Mouse (Mus musculus) heart, embryonic 16.5 days (tissue): ENCODE data around the gene Pkd1l3. TPM values are rescaled to one million over a fixed set of nuclear protein-coding genes. Genes with fewer than 3 reads are reported as not detected.
A peak's percentile ranks its signal among the peaks of the same experiment; 100 is the strongest.

Experiments
- ATAC-seq: fragments of 200-750 bp; cut with Nextera tagmentation; replicated peaks from 2 replicates; pipeline ENCODE4 v1.8.0; 2017; ENCODE audit warnings: moderate number of reproducible peaks; ENCODE audit not compliant: insufficient read depth, low FRiP score; ENCODE audit errors: extremely low read depth
- H3K27ac ChIP-seq: fragments of 300-500 bp; sonication (generic); 2 replicates; pipeline ENCODE4 v1.5.1; 2014; ENCODE audit warnings: mild to moderate bottlenecking, low read length, control low read depth, moderate library complexity
- H3K27me3 ChIP-seq: fragments of 300-500 bp; sonication (generic); 2 replicates; pipeline ENCODE4 v1.6.1; 2014; ENCODE audit warnings: low read length, mixed read lengths; ENCODE audit not compliant: control insufficient read depth, insufficient read depth
- H3K36me3 ChIP-seq: fragments of 300-500 bp; sonication (generic); 2 replicates; pipeline ENCODE4 v1.6.1; 2014; ENCODE audit not compliant: control insufficient read depth, insufficient read depth
- H3K4me1 ChIP-seq: fragments of 300-500 bp; sonication (generic); 2 replicates; pipeline ENCODE4 v1.6.1; 2014; ENCODE audit warnings: low read length, mixed read lengths; ENCODE audit not compliant: control insufficient read depth, insufficient read depth
- H3K4me2 ChIP-seq: fragments of 300-500 bp; sonication (generic); 2 replicates; pipeline ENCODE4 v1.6.1; 2014; ENCODE audit warnings: low read depth, mild to moderate bottlenecking, control low read depth, low read length
- H3K4me3 ChIP-seq: fragments of 300-500 bp; sonication (generic); 2 replicates; pipeline ENCODE4 v1.5.1; 2014; ENCODE audit warnings: mild to moderate bottlenecking, control low read depth, low read length
- H3K9ac ChIP-seq: fragments of 300-500 bp; sonication (generic); 2 replicates; pipeline ENCODE4 v1.6.1; 2014; ENCODE audit warnings: low read length, control low read depth
- H3K9me3 ChIP-seq: fragments of 300-500 bp; sonication (generic); replicated peaks from 2 replicates; pipeline ENCODE4 v1.6.1; 2016; ENCODE audit warnings: low read length; ENCODE audit not compliant: control insufficient read depth
- WGBS: fragments of 180-500 bp; shearing (Covaris S2); extraction: QIAGEN DNeasy Blood & Tissue Kit; methylation state at CpG from one replicate; pipeline ENCODE4 v1.1.7; 2014; 5-methylcytosine and 5-hydroxymethylcytosine counted together
- polyA plus RNA-seq: library from polyadenylated mRNA; unstranded; fragments of >200 nt; fragmentation: Nextera tagmentation; extraction: Ambion mirVana; gene quantifications from 2 replicates; pipeline ENCODE4 v1.2.1, GENCODE M21; 2015

The Pkd1l3 gene
- polyA plus RNA-seq, 1 experiment from 2014 or later, result 0.09 TPM

- 77% methylated on average over 3 of the region's 3 CpGs for WGBS
- no peak overlapping the region for H3K4me2 ChIP-seq
- no peaks in the 10 kb centered on the region for H3K4me1 ChIP-seq
- H3K27ac ChIP-seq, result no peak overlapping the region
- peaks cover 52% of the 10 kb centered on the region for H3K36me3 ChIP-seq
- H3K9me3 ChIP-seq, result no peaks in the 10 kb centered on the region
- no peaks in the 10 kb centered on the region for H3K27me3 ChIP-seq
- H3K9ac ChIP-seq, result no peak overlapping the region
- ATAC-seq, result no peak
- H3K4me3 ChIP-seq, result no peak overlapping the region
Observed at GRCm38 (mm10) chr8:109681535-109681934, 67.2 kb downstream of the Pkd1l3 start.

DNA sequence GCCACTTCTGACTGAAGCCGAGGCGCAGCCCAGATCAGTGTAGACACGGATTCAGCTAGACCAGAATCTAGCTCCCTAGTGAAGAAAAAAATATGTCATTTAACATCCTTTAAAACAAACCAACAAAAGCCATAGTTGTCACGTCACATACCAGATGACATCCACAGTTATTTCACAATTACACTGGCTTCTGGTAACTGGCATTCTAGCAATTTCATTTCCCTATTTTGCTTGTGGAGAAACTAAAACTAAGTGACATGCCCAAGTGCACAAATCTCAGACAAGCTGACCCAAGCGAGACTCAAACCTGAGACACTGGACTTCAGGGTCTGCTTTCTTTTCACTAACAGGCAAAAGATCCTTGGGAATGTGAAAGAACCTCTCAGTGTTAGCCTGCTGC is 67.8 kb downstream of the Pkd1l3 start:
- no peak for ATAC-seq
- H3K4me2 ChIP-seq, result no peak overlapping the region
- H3K4me1 ChIP-seq, result no peaks in the 10 kb centered on the region
- no peak overlapping the region for H3K27ac ChIP-seq
- no peaks in the 10 kb centered on the region for H3K9me3 ChIP-seq
- no peaks in the 10 kb centered on the region for H3K27me3 ChIP-seq
- H3K9ac ChIP-seq, result no peak overlapping the region
- 91% methylated on average over 5 of the region's 5 CpGs for WGBS
- peaks cover 48% of the 10 kb centered on the region for H3K36me3 ChIP-seq
- no peak overlapping the region for H3K4me3 ChIP-seq

DNA sequence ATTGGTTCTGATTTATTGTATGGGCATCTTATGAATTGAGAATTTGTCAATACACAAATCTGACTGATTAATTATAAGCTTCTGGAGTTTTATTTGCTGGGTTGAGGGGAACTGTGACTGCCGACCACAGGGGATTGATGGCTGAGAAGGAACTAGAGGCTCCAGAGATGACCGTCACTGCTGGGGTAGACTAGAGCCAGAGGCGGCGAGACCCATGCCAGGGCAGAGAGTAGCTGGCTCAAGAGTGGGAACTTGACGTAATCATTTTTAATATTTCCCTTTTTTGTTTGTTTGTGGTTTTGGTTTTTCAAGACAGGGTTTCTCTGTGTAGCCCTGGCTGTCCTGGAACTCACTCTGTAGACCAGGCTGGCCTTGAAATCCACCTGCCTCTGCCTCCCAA is 72.9 kb downstream of the Pkd1l3 start:
- Histone ChIP-seq H3K4me2 (no peak overlapping the region), H3K4me3 (no peak overlapping the region), H3K4me1 (peaks cover 16% of the 10 kb centered on the region), H3K27ac (no peak overlapping the region), H3K9ac (no peak overlapping the region), H3K36me3 (peaks cover 7% of the 10 kb centered on the region), H3K9me3 (no peaks in the 10 kb centered on the region), H3K27me3 (no peaks in the 10 kb centered on the region)
- WGBS, result 88% methylated on average over 5 of the region's 5 CpGs
- ATAC-seq, result no peak

- ATAC-seq, result no peak
- H3K4me1 ChIP-seq, result peaks cover 21% of the 10 kb centered on the region
- H3K36me3 ChIP-seq, result no peaks in the 10 kb centered on the region
- no peaks in the 10 kb centered on the region for H3K9me3 ChIP-seq
- no peaks in the 10 kb centered on the region for H3K27me3 ChIP-seq
- H3K4me3 ChIP-seq, result peak overlapping the region; percentile 70
- peak overlapping the region; percentile 81 for H3K4me2 ChIP-seq
- H3K9ac ChIP-seq, result peak overlapping the region; percentile 88
- no peak overlapping the region; the same call in 1 of the 2 replicates for H3K27ac ChIP-seq
- 48% methylated on average over 5 of the region's 5 CpGs for WGBS
Observed at GRCm38 (mm10) chr8:109691769-109692168, 77.5 kb downstream of the Pkd1l3 start.

DNA sequence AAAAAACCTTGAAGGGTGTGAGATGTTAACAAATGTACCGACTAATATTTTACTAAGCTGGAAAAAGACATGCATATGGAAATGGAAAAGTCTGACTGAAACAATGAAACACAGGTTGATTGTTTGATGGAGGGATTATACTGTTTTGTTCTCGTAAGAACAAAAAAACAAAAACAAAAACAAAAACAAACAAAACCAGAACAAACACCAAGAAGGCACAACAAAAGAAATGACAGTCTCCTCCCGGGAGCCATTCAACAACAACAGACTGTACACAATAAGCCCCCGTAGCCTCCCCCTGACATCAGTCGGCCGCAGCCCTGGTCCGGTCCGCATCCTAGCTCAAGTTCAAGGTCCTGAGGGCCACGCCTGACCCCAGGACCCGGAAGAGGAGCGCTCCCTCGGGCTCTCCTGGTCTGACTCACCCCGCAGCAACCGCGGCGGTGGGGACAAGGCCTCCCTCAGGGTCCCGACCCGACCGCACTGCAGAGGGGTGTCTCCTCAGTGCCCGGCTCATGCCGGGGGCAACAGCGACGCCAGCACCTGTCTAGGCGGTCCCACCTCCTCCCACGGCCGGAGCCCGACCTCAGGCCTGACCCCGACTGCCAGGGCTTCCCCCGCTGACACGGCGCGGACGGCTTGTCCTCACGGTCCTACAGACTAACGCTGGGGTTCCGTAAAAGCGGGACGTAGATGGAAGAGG is 78.3 kb downstream of the Pkd1l3 start:
- WGBS, result under 1% methylated on average over 38 of the region's 38 CpGs
- peak overlapping the region; percentile 81 for H3K4me2 ChIP-seq
- ATAC-seq, result peak; percentile 61
- no peaks in the 10 kb centered on the region for H3K27me3 ChIP-seq
- no peaks in the 10 kb centered on the region for H3K36me3 ChIP-seq
- peak overlapping the region; percentile 88 for H3K9ac ChIP-seq
- no peaks in the 10 kb centered on the region for H3K9me3 ChIP-seq
- peaks cover 21% of the 10 kb centered on the region for H3K4me1 ChIP-seq
- peak overlapping the region; percentile 83 for H3K27ac ChIP-seq
- H3K4me3 ChIP-seq, result peak overlapping the region; percentile 70

DNA sequence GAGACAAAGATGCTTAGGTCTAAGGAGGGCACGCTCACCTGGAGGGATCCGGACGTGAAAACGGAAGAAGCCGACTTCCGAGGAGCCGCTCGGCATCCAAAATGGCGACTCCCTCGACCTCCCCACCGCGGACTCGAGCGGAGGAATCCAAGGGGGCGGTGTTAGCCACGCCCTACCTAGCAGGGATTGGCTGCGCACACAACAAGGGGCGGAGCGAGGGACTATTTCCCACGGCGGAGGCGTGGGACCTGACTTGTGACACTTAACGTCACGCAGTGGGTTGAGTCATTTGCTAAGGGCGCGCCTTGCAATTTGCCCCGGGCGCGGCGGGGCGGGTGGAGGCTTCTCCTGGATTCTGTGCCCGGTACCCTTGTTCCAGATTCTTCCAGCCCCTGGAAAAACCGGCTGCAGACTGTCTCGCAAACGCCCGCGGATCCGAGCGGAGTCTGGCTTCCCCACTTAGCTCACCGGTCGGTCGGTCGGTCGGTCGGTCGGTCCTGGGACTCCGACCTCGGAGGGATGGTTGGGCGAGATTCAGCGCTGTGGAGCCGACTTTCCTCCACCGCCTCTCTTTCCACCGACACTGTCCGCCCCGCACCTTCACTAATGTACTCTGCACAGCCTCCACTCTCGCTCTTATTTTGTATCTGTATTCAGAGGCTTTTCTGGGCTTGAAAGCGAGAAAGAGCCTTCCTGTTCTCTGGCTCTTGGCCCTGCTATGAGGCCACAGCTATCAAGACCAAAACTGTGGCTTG is 79.0 kb downstream of the Pkd1l3 start, which contains the start of gene Ist1:
Ist1 (minus strand) TSS at position 115 of the 755 bp plus-strand sequence.
- Histone ChIP-seq H3K4me3 (peak within 1 kb of the TSS; percentile 70), H3K36me3 (no peaks in the 10 kb centered on the region), H3K4me1 (peaks cover 21% of the 10 kb centered on the region), H3K9ac (peak within 1 kb of the TSS; percentile 88), H3K27me3 (no peaks in the 10 kb centered on the region), H3K9me3 (no peaks in the 10 kb centered on the region), H3K27ac (peak within 1 kb of the TSS; percentile 83), H3K4me2 (peak within 1 kb of the TSS; percentile 81)
- peak; percentile 99 for ATAC-seq
- WGBS, result under 1% methylated on average over 57 of the region's 57 CpGs

GRCm38 (mm10) chr8:109694154-109694553 is 79.8 kb downstream of the Pkd1l3 start:
- WGBS, result 57% methylated on average over 6 of the region's 6 CpGs
- Histone ChIP-seq H3K9me3 (no peaks in the 10 kb centered on the region), H3K4me2 (peak overlapping the region; percentile 80; the same call in 1 of the 2 replicates), H3K4me3 (no peak overlapping the region), H3K27me3 (no peaks in the 10 kb centered on the region), H3K9ac (no peak overlapping the region), H3K4me1 (peaks cover 21% of the 10 kb centered on the region), H3K27ac (no peak overlapping the region), H3K36me3 (no peaks in the 10 kb centered on the region)
- ATAC-seq, result no peak

DNA sequence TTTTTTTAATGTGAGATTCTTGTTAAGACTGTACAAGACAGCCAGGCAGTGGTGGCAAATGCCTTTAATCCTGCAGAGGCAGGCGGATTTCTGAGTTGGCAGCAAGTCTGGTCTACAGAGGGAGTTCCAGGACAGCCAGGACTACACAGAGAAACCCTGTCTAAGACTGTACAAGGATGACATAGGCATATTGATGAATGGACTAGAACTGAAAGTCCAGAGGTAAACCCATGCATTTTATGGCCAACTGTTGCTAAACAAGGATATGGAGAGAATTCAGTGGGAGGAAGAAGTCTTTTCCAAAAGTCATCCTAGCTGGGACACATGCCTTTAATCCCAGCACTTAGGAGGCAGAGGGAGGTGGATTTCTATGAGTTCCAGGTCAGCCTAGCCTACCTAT is 83.4 kb downstream of the Pkd1l3 start:
- H3K27me3 ChIP-seq, result no peaks in the 10 kb centered on the region
- H3K4me1 ChIP-seq, result peaks cover 5% of the 10 kb centered on the region
- no peak overlapping the region for H3K27ac ChIP-seq
- no peak overlapping the region for H3K9ac ChIP-seq
- H3K4me2 ChIP-seq, result no peak overlapping the region
- no peaks in the 10 kb centered on the region for H3K9me3 ChIP-seq
- no peak overlapping the region for H3K4me3 ChIP-seq
- no peaks in the 10 kb centered on the region for H3K36me3 ChIP-seq
- WGBS, result 80% methylated on average over 1 of the region's 1 CpGs
- no peak for ATAC-seq

DNA sequence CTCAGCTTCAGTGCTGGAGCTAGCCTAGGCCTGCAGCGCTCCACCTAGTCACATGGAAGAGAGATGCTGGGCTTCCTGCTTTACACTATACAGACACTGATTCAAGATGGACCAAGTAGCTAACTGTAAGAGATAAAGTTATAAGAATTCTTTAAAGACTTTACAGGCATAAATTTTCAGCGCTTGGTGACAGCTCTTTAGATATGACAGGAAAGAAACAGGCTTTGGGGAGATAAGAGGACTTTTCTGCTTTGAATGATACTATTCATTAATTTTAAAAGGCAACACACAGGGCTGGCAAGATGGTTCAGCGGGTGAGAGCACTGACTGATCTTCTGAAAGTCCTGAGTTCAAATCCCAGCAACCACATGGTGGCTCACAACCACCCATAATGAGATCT is 84.2 kb downstream of the Pkd1l3 start:
- ATAC-seq, result no peak
- H3K9me3 ChIP-seq, result no peaks in the 10 kb centered on the region
- WGBS, result 70% methylated on average over 3 of the region's 3 CpGs
- no peak overlapping the region for H3K9ac ChIP-seq
- no peak overlapping the region for H3K27ac ChIP-seq
- H3K36me3 ChIP-seq, result no peaks in the 10 kb centered on the region
- no peak overlapping the region for H3K4me3 ChIP-seq
- no peaks in the 10 kb centered on the region for H3K27me3 ChIP-seq
- no peak overlapping the region for H3K4me2 ChIP-seq
- peaks cover 5% of the 10 kb centered on the region for H3K4me1 ChIP-seq
